Mouse (Mus musculus) CH12.LX (cell line): ENCODE measurements around the gene Olfr243.

Experiments used
- BHLHE40 ChIP-seq: IDR thresholded peaks from 2 replicates; pipeline ENCODE4 v1.6.1; 2011; ENCODE audit warnings: mild to moderate bottlenecking, low read depth, low read length, improper control_type of control experiment
- CHD1 ChIP-seq: IDR thresholded peaks from 2 replicates; pipeline ENCODE4 v1.6.1; 2012; ENCODE audit warnings: low read depth, low read length, improper control_type of control experiment, inconsistent platforms
- CHD2 ChIP-seq: IDR thresholded peaks from 2 replicates; pipeline ENCODE4 v1.6.1; 2011; ENCODE audit warnings: low read length, improper control_type of control experiment
- CTCF ChIP-seq, 2 experiments: IDR thresholded peaks in 1 of 2; conservative IDR thresholded peaks in 1 of 2; 2 replicates each; pipeline ENCODE4 v1.5.1; 2011 to 2012; ENCODE audit warnings: low read depth in 2 of 2, low read length in 2 of 2, improper control_type of control experiment in 1 of 2, inconsistent platforms in 1 of 2, mild to moderate bottlenecking in 1 of 2, moderate library complexity in 1 of 2
- E2F4 ChIP-seq: IDR thresholded peaks from 2 replicates; pipeline ENCODE4 v1.6.1; 2011; ENCODE audit warnings: low read depth, low read length, improper control_type of control experiment; ENCODE audit not compliant: insufficient replicate concordance
- EP300 ChIP-seq: IDR thresholded peaks from 2 replicates; pipeline ENCODE4 v1.6.1; 2011; ENCODE audit warnings: low read length, improper control_type of control experiment
- HCFC1 ChIP-seq: IDR thresholded peaks from 2 replicates; pipeline ENCODE4 v1.6.1; 2012; ENCODE audit warnings: low read depth, mild to moderate bottlenecking, inconsistent platforms, low read length, improper control_type of control experiment
- MXI1 ChIP-seq: IDR thresholded peaks from 2 replicates; pipeline ENCODE4 v1.6.1; 2011; ENCODE audit warnings: mild to moderate bottlenecking, low read depth, low read length, improper control_type of control experiment
- POLR2A ChIP-seq: IDR thresholded peaks from 2 replicates; pipeline ENCODE4 v1.6.1; 2011; ENCODE audit warnings: low read depth, mild to moderate bottlenecking, improper control_type of control experiment, low read length
- RCOR1 ChIP-seq: conservative IDR thresholded peaks from 2 replicates; pipeline ENCODE4 v1.6.1; 2012; ENCODE audit warnings: low read depth, mild to moderate bottlenecking, inconsistent platforms, low read length, improper control_type of control experiment
- SIN3A ChIP-seq: IDR thresholded peaks from 2 replicates; pipeline ENCODE4 v1.6.1; 2012; ENCODE audit warnings: low read length, improper control_type of control experiment, inconsistent platforms
- TCF12 ChIP-seq: IDR thresholded peaks from 2 replicates; pipeline ENCODE4 v1.6.1; 2014; ENCODE audit warnings: low read depth, mild to moderate bottlenecking, inconsistent platforms, low read length, improper control_type of control experiment

DNA sequence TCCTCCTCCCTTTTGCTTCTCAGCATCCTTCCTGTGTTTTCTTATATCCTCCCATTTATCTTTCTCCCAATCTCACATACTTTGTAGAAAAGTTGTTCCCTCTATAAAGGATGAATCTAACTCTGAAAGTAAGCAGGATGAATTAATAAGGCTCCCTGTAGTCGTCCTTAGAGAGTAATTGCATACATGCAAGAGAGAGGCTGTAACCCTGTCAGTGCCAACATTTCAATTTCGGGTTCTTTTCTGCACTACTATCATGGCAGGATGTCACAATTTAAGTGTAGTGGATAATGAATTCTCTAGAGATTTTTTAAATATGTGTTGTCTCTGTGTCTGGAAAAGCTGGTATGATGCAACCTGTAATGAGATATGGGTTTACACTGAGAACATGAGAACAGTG lies 42.8 kb downstream of the Olfr243 start, which contains the start of gene Olfr630:
- no peak for TF ChIP-seq SIN3A
- TF ChIP-seq CHD2 = no peak
- no peak for TF ChIP-seq RCOR1
- no peak for TF ChIP-seq POLR2A
- no peak for TF ChIP-seq E2F4
- no peak for TF ChIP-seq TCF12
- TF ChIP-seq CHD1 = no peak
- no peak for TF ChIP-seq CTCF (conservative IDR thresholded peaks at IDR 0.05 in 1 of 2, IDR thresholded peaks at IDR 0.05 in 1 of 2; ENCODE audit: low read depth in 2 of 2, low read length in 2 of 2)
- TF ChIP-seq BHLHE40 = no peak
- no peak for TF ChIP-seq MXI1
- no peak for TF ChIP-seq HCFC1
- TF ChIP-seq EP300 = no peak
